Mouse (Mus musculus) adrenal gland, postnatal 25 days (tissue): ENCODE results near the gene Dvl1. TPM values are rescaled to one million over a fixed set of nuclear protein-coding genes. Genes with fewer than 3 reads are reported as not detected.

Experiments
- DNase-seq: peaks from one replicate; pipeline ENCODE4 v3.0.0; 2021; ENCODE audit warnings: mixed read lengths
- total RNA-seq: library from RNA; stranded (reverse); gene quantifications from 2 replicates; pipeline ENCODE4 v1.2.3, GENCODE M21; 2021

Dvl1 gene
- total RNA-seq, 1 experiment from 2014 or later: 63.2 TPM

GRCm38 (mm10) chr4:155908751-155909150 is 61.5 kb downstream of the Dvl1 start:
- no peak for DNase-seq

Other genes with a start within 250 kb of the Dvl1 start
- 36.8 and 52.0 TPM in 2 replicates for gene Slc35e2, start 246.0 kb upstream of the Dvl1 start, total RNA-seq
- 50.9 and 68.4 TPM in 2 replicates for gene Cdk11b, start 222.5 kb upstream of the Dvl1 start, total RNA-seq
- not detected in 2 replicates for gene Gm10563, start 202.0 kb upstream of the Dvl1 start, total RNA-seq
- gene Mmp23, start 194.0 kb upstream of the Dvl1 start, total RNA-seq: 3.7 and 4.2 TPM in 2 replicates
- 47.0 and 60.2 TPM in 2 replicates for gene Mib2, start 178.2 kb upstream of the Dvl1 start, total RNA-seq
- gene Fndc10, start 153.1 kb upstream of the Dvl1 start, total RNA-seq: 50.8 and 67.4 TPM in 2 replicates
- 100 and 123 TPM in 2 replicates for gene Ssu72, start 142.6 kb upstream of the Dvl1 start, total RNA-seq
- gene Tmem240, start 112.6 kb upstream of the Dvl1 start, total RNA-seq: 0.86 and 1.6 TPM in 2 replicates
- gene Atad3a, start 86.3 kb upstream of the Dvl1 start, total RNA-seq: 91.0 and 98.7 TPM in 2 replicates
- gene Vwa1, start 72.7 kb upstream of the Dvl1 start, total RNA-seq: 2.6 and 3.7 TPM in 2 replicates
- gene Tmem88b, start 61.5 kb upstream of the Dvl1 start, total RNA-seq: 0.79 and 1.2 TPM in 2 replicates
- gene Ankrd65, start 57.0 kb upstream of the Dvl1 start, total RNA-seq: not detected in 2 replicates
- 126 and 163 TPM in 2 replicates for gene Mrpl20, start 44.5 kb upstream of the Dvl1 start, total RNA-seq
- 150 and 170 TPM in 2 replicates for gene Ccnl2, start 34.9 kb upstream of the Dvl1 start, total RNA-seq
- gene Aurkaip1, start 16.1 kb upstream of the Dvl1 start, total RNA-seq: 135 and 160 TPM in 2 replicates
- 38.1 and 50.3 TPM in 2 replicates for gene Mxra8, start 7.7 kb upstream of the Dvl1 start, total RNA-seq
- gene Tas1r3, start 16.0 kb downstream of the Dvl1 start, total RNA-seq: 0.52 and 0.55 TPM in 2 replicates
- 13.8 and 23.0 TPM in 2 replicates for gene Cptp, start 22.0 kb downstream of the Dvl1 start, total RNA-seq
- gene Ints11, start 22.1 kb downstream of the Dvl1 start, total RNA-seq: 32.4 and 36.9 TPM in 2 replicates
- gene Pusl1, start 44.4 kb downstream of the Dvl1 start, total RNA-seq: 36.3 and 38.8 TPM in 2 replicates
- gene Acap3, start 44.4 kb downstream of the Dvl1 start, total RNA-seq: 23.6 and 27.1 TPM in 2 replicates
- gene Ube2j2, start 96.4 kb downstream of the Dvl1 start, total RNA-seq: 71.7 and 76.6 TPM in 2 replicates
- gene C1qtnf12, start 114.9 kb downstream of the Dvl1 start, total RNA-seq: 70.6 and 77.9 TPM in 2 replicates
- gene B3galt6, start 145.2 kb downstream of the Dvl1 start, total RNA-seq: 6.6 and 9.7 TPM in 2 replicates
- gene Sdf4, start 145.5 kb downstream of the Dvl1 start, total RNA-seq: 248 and 275 TPM in 2 replicates
- gene Tnfrsf4, start 166.4 kb downstream of the Dvl1 start, total RNA-seq: 1.5 TPM in 1 of 2 replicates, not detected in the other
- not detected in 2 replicates for gene Tnfrsf18, start 178.8 kb downstream of the Dvl1 start, total RNA-seq
- 0.61 TPM in 1 of 2 replicates, not detected in the other for gene Ttll10, start 212.0 kb downstream of the Dvl1 start, total RNA-seq